In the genomic region with DNA sequence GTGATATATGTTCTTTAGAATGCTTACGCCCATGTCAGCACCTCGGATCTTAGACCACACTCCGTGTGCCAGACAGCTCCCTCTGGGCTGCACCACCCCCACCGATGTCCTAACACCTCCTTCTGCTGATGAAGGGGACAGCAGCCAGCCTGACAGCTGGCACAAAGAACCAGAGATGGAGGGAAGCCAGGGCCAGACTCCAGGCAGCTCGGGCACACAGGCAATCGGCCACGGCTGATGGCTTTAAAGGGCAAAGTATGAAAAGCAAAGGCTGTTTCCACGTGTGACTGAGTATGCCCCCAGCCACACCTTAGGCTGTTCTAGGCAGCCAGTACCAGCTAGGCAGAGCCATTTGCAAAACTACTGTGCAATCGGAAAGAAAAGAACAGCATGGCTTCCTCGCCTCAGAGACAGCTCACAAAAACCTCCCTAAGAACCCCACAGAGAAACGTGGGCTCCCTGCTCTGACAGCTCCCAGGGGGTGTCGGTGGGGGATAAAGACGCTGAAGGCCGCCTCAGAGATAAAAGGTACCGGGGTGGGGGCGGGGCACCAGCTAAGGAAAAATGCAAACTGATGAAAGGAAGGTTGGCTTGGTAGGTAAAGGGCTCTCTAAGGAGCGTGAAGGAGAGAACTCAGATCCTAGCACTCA, we compare ENCODE assay signal across 7 mouse cellular contexts. TPM values are rescaled to one million over a fixed set of nuclear protein-coding genes. Genes with fewer than 3 reads are reported as not detected.
DNase-seq lines count a peak whose midpoint lies in the region; TF ChIP-seq lines count a peak whose summit lies in the region.

No protein-coding gene starts in this region.

- DNase-seq in adrenal gland, postnatal 14 days: peak; percentile 78
- peak; percentile 97 to 98 for DNase-seq in cerebellum, postnatal 10 days
- peak; percentile 61 for DNase-seq in heart, adult 8-10 months (ENCODE audit: low spot score)
- peak; percentile 85 for DNase-seq in kidney, adult 18-20 months
- DNase-seq in left cerebral cortex, postnatal 14 days (ENCODE audit: low spot score in 2 of 2): peak; percentile 70 to 77
- no peak for DNase-seq in spleen, postnatal 36 days (ENCODE audit: low spot score in 2 of 2)

- intact Hi-C loops in left cerebral cortex, postnatal 14 days (cut with DNase I): no loop called here

- H3K4me1 ChIP-seq in olfactory bulb, adult 2 months (ENCODE audit: control insufficient read depth, insufficient read depth, low read length): peaks cover 37% of the 10 kb centered on the region

- H3K27ac ChIP-seq in olfactory bulb, adult 2 months (ENCODE audit: insufficient read depth, low read depth, low read length): peak overlapping the region; percentile 38; the same call in 1 of the 2 replicates

- H3K4me3 ChIP-seq in olfactory bulb, adult 2 months (ENCODE audit: insufficient read depth, low read depth, low read length): no peak overlapping the region

- 23% methylated on average over 17 of the region's 17 CpGs for WGBS in olfactory bulb, adult 2 months

- no peak for TF ChIP-seq CTCF in olfactory bulb, adult 2 months (IDR thresholded peaks at IDR 0.05; ENCODE audit: insufficient read depth, low read depth, low read length)

- no peak for TF ChIP-seq POLR2A in olfactory bulb, adult 2 months (IDR thresholded peaks at IDR 0.05; ENCODE audit: insufficient read depth, low read depth, low read length)

RNA-seq across cellular contexts. Expression of a gene that starts 8.4 kb away (rescaled TPM):
- 18.1 and 18.7 TPM in 2 replicates for total RNA-seq in adrenal gland, postnatal 14 days (2021)
- 10 to 100 TPM; 60.3 to 72.2 (median 64.4) TPM for total RNA-seq in heart, adult 8-10 months (2022)
- total RNA-seq in left cerebral cortex, postnatal 14 days (2021): 10 to 100 TPM; 51.3 to 56.4 TPM
- not detected in 2 replicates for polyA plus RNA-seq in olfactory bulb, adult 2 months (2012; ENCODE audit: insufficient read depth, insufficient read length, low replicate concordance, missing spikeins)

RNA-seq across cellular contexts. Expression of a gene that starts 8.4 kb away (rescaled TPM):
- total RNA-seq in adrenal gland, postnatal 14 days (2021): 0.44 and 0.45 TPM in 2 replicates
- total RNA-seq in heart, adult 8-10 months (2022): under 1 TPM in 1 of 4 experiments, not detected in 3; 0.20 TPM
- total RNA-seq in left cerebral cortex, postnatal 14 days (2021): 1 to 10 TPM; 1.1 to 1.8 TPM
- not detected in 2 replicates for polyA plus RNA-seq in olfactory bulb, adult 2 months (2012; ENCODE audit: insufficient read depth, insufficient read length, low replicate concordance, missing spikeins)

RNA-seq across cellular contexts. Expression of a gene that starts 47.7 kb away (rescaled TPM):
- total RNA-seq in adrenal gland, postnatal 14 days (2021): 78.3 and 81.3 TPM in 2 replicates
- total RNA-seq in heart, adult 8-10 months (2022): 100 to 1,000 TPM; 108 to 126 (median 114) TPM
- total RNA-seq in left cerebral cortex, postnatal 14 days (2021): 100 to 1,000 TPM; 142 to 157 TPM
- polyA plus RNA-seq in olfactory bulb, adult 2 months (2012; ENCODE audit: insufficient read depth, insufficient read length, low replicate concordance, missing spikeins): not detected in 2 replicates

Comparison
In these comparisons a context has a peak if more than half of its experiments do, and no peak if none do; other contexts are left out.
1. DNase-seq: peak in adrenal gland, postnatal 14 days (single experiment), cerebellum, postnatal 10 days (2 of 2), heart, adult 8-10 months (single experiment), kidney, adult 18-20 months (single experiment) and left cerebral cortex, postnatal 14 days (2 of 2); none in spleen, postnatal 36 days (0 of 2).